Mouse (Mus musculus) lung, adult 2 months (tissue): Measurements from ENCODE around the gene Capn2.

Experiments used
- CTCF ChIP-seq: fragments of 200-500 bp; IDR thresholded peaks from 2 replicates; pipeline ENCODE4 v1.5.1; 2011; ENCODE audit warnings: mild to moderate bottlenecking, low read length, control low read depth; ENCODE audit not compliant: insufficient read depth
- POLR2A ChIP-seq: fragments of 200-500 bp; IDR thresholded peaks from 2 replicates; pipeline ENCODE4 v1.6.1; 2011; ENCODE audit warnings: low read depth, mild to moderate bottlenecking, control low read depth, low read length, borderline replicate concordance; ENCODE audit errors: extremely low read depth

DNA sequence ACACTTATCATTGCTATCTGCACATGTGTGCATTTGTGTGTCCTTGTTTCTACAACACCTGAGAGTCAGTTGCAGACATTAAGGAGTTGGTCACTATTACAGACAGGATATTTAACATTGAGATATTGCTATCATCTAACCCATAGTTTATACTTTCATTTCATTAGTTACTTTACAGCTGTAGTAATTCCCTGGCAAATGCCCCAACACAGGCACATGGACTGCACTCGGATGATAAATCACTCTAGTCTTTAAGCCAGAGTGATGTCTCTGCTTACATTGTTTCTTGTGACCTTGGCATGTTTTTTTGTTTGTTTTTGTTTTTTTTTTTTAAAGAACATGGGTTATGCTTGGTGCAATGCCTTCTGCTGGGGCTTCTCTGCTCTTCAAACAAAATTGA is 26.5 kb upstream of the Capn2 start:
- TF ChIP-seq CTCF (no peak), POLR2A (no peak)
